15 mouse cellular contexts compared by ENCODE assay signal in genomic region chr2:152358977-152359376, GRCm38 (mm10). TPM values are rescaled to one million over a fixed set of nuclear protein-coding genes. Genes with fewer than 3 reads are reported as not detected.
A peak's percentile ranks its signal among the peaks of the same experiment; 100 is the strongest.
DNase-seq lines count a peak whose midpoint lies in the region; ATAC-seq and TF ChIP-seq lines count a peak whose summit lies in the region.
"Not testable (repeated sequence)": the region's sequence is repeated elsewhere in the genome, so short reads cannot be mapped to it uniquely, and the experiment has no call there.
"Had no signal": no experiment of that assay in that cellular context is flagged by ENCODE, and none has a peak within 500 bp of the region (broad histone marks: within the 10 kb centered on the region; RNA-seq: fewer than 3 reads in every experiment).

No protein-coding gene starts in this region.

- TF ChIP-seq EP300 in heart, postnatal 0 days (IDR thresholded peaks at IDR 0.05; ENCODE audit: low read depth); liver, postnatal 0 days (IDR thresholded peaks at IDR 0.05; ENCODE audit: low read depth): not testable (repeated sequence)

- not testable (repeated sequence) for H3K27ac ChIP-seq in heart, postnatal 0 days (ENCODE audit: low read depth); kidney, adult 2 months (ENCODE audit: insufficient read depth, low read depth, low read length); liver, postnatal 0 days (ENCODE audit: low read depth)

- not testable (repeated sequence) for H3K27me3 ChIP-seq in E14TG2a.4 (ENCODE audit: insufficient read depth, low read length); heart, postnatal 0 days (ENCODE audit: control insufficient read depth, insufficient read depth, low read length); kidney, adult 2 months (replicated peaks; ENCODE audit: control insufficient read depth, insufficient read depth, low read length); liver, postnatal 0 days (ENCODE audit: insufficient read depth, low read length); splenic B cell, adult 2 months (ENCODE audit: control insufficient read depth, insufficient read depth, low read length, poor library complexity, severe bottlenecking)

- peaks cover 10% of the 10 kb centered on the region; the same call in 1 of the 2 replicates for H3K36me3 ChIP-seq in E14TG2a.4 (ENCODE audit: insufficient read depth, low read length)
- H3K36me3 ChIP-seq in heart, postnatal 0 days (replicated peaks; ENCODE audit: control insufficient read depth, insufficient read depth, low read length); kidney, adult 2 months (ENCODE audit: control insufficient read depth, insufficient read depth, low read length); liver, postnatal 0 days (replicated peaks; ENCODE audit: insufficient read depth, low read length); splenic B cell, adult 2 months (ENCODE audit: control insufficient read depth, insufficient read depth, low read length, poor library complexity, severe bottlenecking): not testable (repeated sequence)

- H3K9me3 ChIP-seq in E14TG2a.4 (ENCODE audit: low read length); heart, postnatal 0 days (replicated peaks; ENCODE audit: control insufficient read depth, low read length); liver, postnatal 0 days (ENCODE audit: low read length): not testable (repeated sequence)

- TF ChIP-seq CTCF in E14TG2a.4 (conservative IDR thresholded peaks at IDR 0.05; ENCODE audit: low read length) = peak; percentile 47
- TF ChIP-seq CTCF in heart, postnatal 0 days (IDR thresholded peaks at IDR 0.05; ENCODE audit: low read depth) = 0 out of 2 replicates have a peak, but pooled peaks have one; percentile 4
- TF ChIP-seq CTCF in kidney, adult 2 months (conservative IDR thresholded peaks at IDR 0.05; ENCODE audit: insufficient read depth, insufficient read length, low read depth, low read length) = peak; percentile 19; the same call in 1 of the 2 replicates
- TF ChIP-seq CTCF in liver, postnatal 0 days (IDR thresholded peaks at IDR 0.05; ENCODE audit: low read depth) = peak; percentile 57

- TF ChIP-seq POLR2A in kidney, adult 2 months (IDR thresholded peaks at IDR 0.05; ENCODE audit: low read depth, low read length) = not testable (repeated sequence)

- H3K9ac ChIP-seq in heart, postnatal 0 days (replicated peaks; ENCODE audit: low read depth, low read length); liver, postnatal 0 days (replicated peaks): not testable (repeated sequence)

- peaks cover 56% of the 10 kb centered on the region for H3K4me1 ChIP-seq in E14TG2a.4 (replicated peaks; ENCODE audit: low read depth, low read length)
- H3K4me1 ChIP-seq in heart, postnatal 0 days (ENCODE audit: control insufficient read depth, insufficient read depth) = peaks cover 15% of the 10 kb centered on the region
- H3K4me1 ChIP-seq in kidney, adult 2 months (ENCODE audit: control insufficient read depth, insufficient read depth, low read length) = not testable (repeated sequence)
- H3K4me1 ChIP-seq in liver, postnatal 0 days (ENCODE audit: insufficient read depth) = peaks cover 12% of the 10 kb centered on the region

- WGBS in heart, postnatal 0 days = 90% methylated on average over 5 of the region's 5 CpGs
- WGBS in kidney, adult 2 months = 87% methylated on average over 5 of the region's 5 CpGs
- 81% methylated on average over 5 of the region's 5 CpGs for WGBS in liver, postnatal 0 days (ENCODE audit: insufficient replicate concordance)

- ATAC-seq in heart, postnatal 0 days (ENCODE audit: insufficient read depth, low read depth); liver, postnatal 0 days: not testable (repeated sequence)

- H3K4me3 ChIP-seq in E14TG2a.4 (replicated peaks; ENCODE audit: low read length); heart, postnatal 0 days (ENCODE audit: low read depth, low read length); kidney, adult 2 months (ENCODE audit: insufficient read depth, low read depth, low read length); liver, postnatal 0 days (ENCODE audit: low read depth, low read length): not testable (repeated sequence)

- peak; percentile 29 for DNase-seq in T-cell, adult 2 months (ENCODE audit: low spot score)
- not testable (repeated sequence) for DNase-seq in heart, postnatal 0 days (ENCODE audit: low spot score); kidney, adult 2 months; liver, postnatal 0 days
- peak; percentile 55 for DNase-seq in splenic B cell, adult 2 months (ENCODE audit: low read depth, low spot score)
- DNase-seq in thymus, postnatal 25 days = peak; percentile 32

- not testable (repeated sequence) for H3K4me2 ChIP-seq in heart, postnatal 0 days (ENCODE audit: low read depth, low read length); liver, postnatal 0 days (ENCODE audit: low read depth, low read length)

RNA-seq across cellular contexts. Expression of gene Trib3, which starts 15.1 kb away (rescaled TPM):
- 0.39 TPM in 1 of 2 replicates, not detected in the other for total RNA-seq in heart, postnatal 0 days (2014; rRNA removed; ENCODE audit: low replicate concordance)
- 2.5 and 2.6 TPM in 2 replicates for polyA plus RNA-seq in heart, postnatal 0 days (2015; fragmentation: Nextera tagmentation; extraction: Ambion mirVana)
- polyA plus RNA-seq in kidney, adult 2 months (2012; rRNA removed) = 1.4 and 1.5 TPM in 2 replicates
- polyA plus RNA-seq in liver, postnatal 0 days (2015; fragmentation: Nextera tagmentation; extraction: Ambion mirVana) = 4.1 and 5.5 TPM in 2 replicates

RNA-seq across cellular contexts. Expression of gene Nrsn2, which starts 17.5 kb away (rescaled TPM):
- not detected in 2 replicates for total RNA-seq in heart, postnatal 0 days (2014; rRNA removed; ENCODE audit: low replicate concordance)
- polyA plus RNA-seq in heart, postnatal 0 days (2015; fragmentation: Nextera tagmentation; extraction: Ambion mirVana) = 0.12 and 0.33 TPM in 2 replicates
- 0.12 and 0.50 TPM in 2 replicates for polyA plus RNA-seq in kidney, adult 2 months (2012; rRNA removed)
- polyA plus RNA-seq in liver, postnatal 0 days (2015; fragmentation: Nextera tagmentation; extraction: Ambion mirVana) = not detected in 2 replicates
- total RNA-seq: CH12.LX; gastrocnemius, postnatal 25 days; heart, adult 18-20 months; heart, postnatal 25 days had no signal
- polyA plus RNA-seq: activated CD4-positive, CD25-positive, alpha-beta regulatory T cell, adult 4 months; inflammation-experienced regulatory T-cells, adult 6 months; macrophage; myocyte had no signal

RNA-seq across cellular contexts. Expression of gene Rbck1, which starts 26.5 kb away (rescaled TPM):
- total RNA-seq in heart, postnatal 0 days (2014; rRNA removed; ENCODE audit: low replicate concordance) = 104 and 112 TPM in 2 replicates
- polyA plus RNA-seq in heart, postnatal 0 days (2015; fragmentation: Nextera tagmentation; extraction: Ambion mirVana) = 52.0 and 54.4 TPM in 2 replicates
- polyA plus RNA-seq in kidney, adult 2 months (2012; rRNA removed) = 150 and 155 TPM in 2 replicates
- 30.2 and 31.0 TPM in 2 replicates for polyA plus RNA-seq in liver, postnatal 0 days (2015; fragmentation: Nextera tagmentation; extraction: Ambion mirVana)

RNA-seq across cellular contexts. Expression of gene Sox12, which starts 38.9 kb away (rescaled TPM):
- 19.9 and 30.0 TPM in 2 replicates for total RNA-seq in heart, postnatal 0 days (2014; rRNA removed; ENCODE audit: low replicate concordance)
- polyA plus RNA-seq in heart, postnatal 0 days (2015; fragmentation: Nextera tagmentation; extraction: Ambion mirVana) = 5.0 and 5.5 TPM in 2 replicates
- 9.1 and 9.5 TPM in 2 replicates for polyA plus RNA-seq in kidney, adult 2 months (2012; rRNA removed)
- 1.2 and 1.3 TPM in 2 replicates for polyA plus RNA-seq in liver, postnatal 0 days (2015; fragmentation: Nextera tagmentation; extraction: Ambion mirVana)
- total RNA-seq: CH12.LX had no signal

RNA-seq across cellular contexts. Expression of gene Zcchc3, which starts 55.9 kb away (rescaled TPM):
- total RNA-seq in heart, postnatal 0 days (2014; rRNA removed; ENCODE audit: low replicate concordance) = 21.1 and 27.2 TPM in 2 replicates
- polyA plus RNA-seq in heart, postnatal 0 days (2015; fragmentation: Nextera tagmentation; extraction: Ambion mirVana) = 18.3 and 20.6 TPM in 2 replicates
- polyA plus RNA-seq in kidney, adult 2 months (2012; rRNA removed) = 3.8 and 4.3 TPM in 2 replicates
- polyA plus RNA-seq in liver, postnatal 0 days (2015; fragmentation: Nextera tagmentation; extraction: Ambion mirVana) = 6.4 and 7.4 TPM in 2 replicates
- total RNA-seq: CH12.LX had no signal
- polyA plus RNA-seq: myocyte had no signal

Comparison
In these comparisons a context has a peak if more than half of its experiments do, and no peak if none do; other contexts are left out.
1. CTCF ChIP-seq: peak in every context shown above with its lines; median percentile 57 in liver, postnatal 0 days; 47 in E14TG2a.4; 19 in kidney, adult 2 months; 4 in heart, postnatal 0 days.